Mouse (Mus musculus): ENCODE measurements around the gene Enox2. TPM values are rescaled to one million over a fixed set of nuclear protein-coding genes. Genes with fewer than 3 reads are reported as not detected.

Enox2 gene
- 10 to 100 TPM; 14.2 to 17.4 TPM for total RNA-seq (2023)

DNA sequence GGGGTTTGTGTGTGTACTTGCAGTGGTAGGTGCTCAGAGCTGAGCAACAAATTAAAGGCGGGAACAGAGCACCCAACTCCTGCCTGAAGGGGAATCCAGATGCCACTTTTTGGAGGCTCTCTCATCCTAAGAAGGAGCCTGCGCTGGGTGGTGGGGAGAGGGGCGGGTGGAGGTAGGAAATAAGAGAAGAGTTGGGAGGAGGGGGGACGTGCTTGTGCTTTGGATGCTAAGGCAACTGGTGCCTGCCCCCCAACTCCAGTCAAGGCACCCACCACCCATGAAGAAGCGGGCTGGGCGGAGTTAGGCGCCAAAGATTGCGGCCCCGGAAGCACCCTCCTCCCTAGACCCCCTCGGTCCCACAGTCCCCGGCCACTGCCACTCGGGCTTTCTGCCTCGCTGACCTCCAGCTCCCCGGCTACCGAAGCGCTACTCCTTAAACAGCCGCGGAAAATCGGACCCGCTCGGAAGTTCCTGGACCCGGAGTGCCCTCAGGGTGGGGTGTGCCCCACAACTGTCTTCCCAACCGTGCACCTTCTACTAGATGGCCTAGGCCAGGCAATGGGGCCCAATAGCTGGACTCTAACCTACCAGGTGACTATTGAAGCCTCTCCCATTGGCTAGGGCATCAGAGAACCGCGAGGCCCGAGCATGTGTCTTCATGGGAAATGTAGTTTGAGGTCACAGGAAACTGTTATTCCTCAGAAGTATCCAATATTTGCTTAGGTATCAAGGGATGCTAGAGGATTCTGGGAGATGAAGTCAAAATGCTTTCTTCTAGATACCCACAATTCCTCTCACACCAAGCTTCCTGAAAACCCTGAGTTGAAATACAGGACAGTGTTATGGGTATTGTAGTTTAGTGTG lies at the start of gene Enox2:
Enox2 (minus strand) TSS at position 560 of the 864 bp plus-strand sequence.

Other genes with a start within 250 kb of the Enox2 start
- gene Arhgap36, start 175.7 kb upstream of the Enox2 start, total RNA-seq (2023): not detected